Mouse (Mus musculus): Measurements from ENCODE around the gene Atp10a. TPM values are rescaled to one million over a fixed set of nuclear protein-coding genes. Genes with fewer than 3 reads are reported as not detected.

Atp10a gene
- total RNA-seq, 1 experiment from 2014 or later: 5.7 TPM

- peak; percentile 67 for ATAC-seq (replicated peaks; ENCODE audit: insufficient number of reproducible peaks, low FRiP score, low TSS enrichment, poor library complexity, severe bottlenecking)
Measured at GRCm38 (mm10) chr7:58722250-58722649, 66.3 kb downstream of the Atp10a start.

DNA sequence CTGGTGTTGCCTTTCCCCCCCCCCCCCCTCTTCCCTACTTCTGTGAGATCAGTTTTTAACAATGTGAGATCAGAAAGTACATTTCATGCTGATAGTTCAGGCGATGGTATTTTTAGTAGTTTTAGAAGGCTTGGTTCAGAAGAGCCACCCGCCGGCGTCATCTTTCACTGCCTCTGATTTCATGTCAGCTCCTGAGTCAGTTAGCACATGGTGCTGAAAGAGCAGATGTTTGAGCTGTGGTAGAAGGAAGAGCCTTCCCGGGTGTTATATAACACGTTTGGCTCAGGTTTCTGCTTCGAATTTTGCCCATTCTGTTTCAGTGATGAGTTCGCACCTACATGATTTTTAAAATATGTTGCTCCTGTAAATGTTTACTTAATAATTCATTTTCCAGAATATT is 74.2 kb downstream of the Atp10a start:
- no peak for ATAC-seq (replicated peaks; ENCODE audit: insufficient number of reproducible peaks, low FRiP score, low TSS enrichment, poor library complexity, severe bottlenecking)

DNA sequence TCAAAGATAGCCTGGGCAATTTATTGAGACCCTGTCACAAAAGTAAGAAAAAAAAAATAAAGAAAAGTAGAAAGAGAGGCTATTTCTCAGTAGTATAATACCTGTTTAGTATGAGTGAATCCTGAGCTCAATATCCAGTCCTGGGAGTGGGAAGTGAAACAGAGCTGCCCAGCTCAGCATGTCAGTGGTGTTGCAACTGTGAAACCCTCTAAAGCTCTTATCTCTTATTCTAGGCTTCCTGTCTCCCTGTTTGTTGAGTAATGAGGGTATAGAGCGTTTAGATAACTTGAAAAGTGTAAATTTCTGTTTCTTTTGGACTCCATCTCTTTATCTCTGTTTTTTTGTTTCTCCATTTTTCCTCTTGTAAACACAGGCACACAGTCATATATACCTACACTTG is 74.9 kb downstream of the Atp10a start:
- 0 out of 2 replicates have a peak, but pooled peaks have one; percentile 43 for ATAC-seq (replicated peaks; ENCODE audit: insufficient number of reproducible peaks, low FRiP score, low TSS enrichment, poor library complexity, severe bottlenecking)

DNA sequence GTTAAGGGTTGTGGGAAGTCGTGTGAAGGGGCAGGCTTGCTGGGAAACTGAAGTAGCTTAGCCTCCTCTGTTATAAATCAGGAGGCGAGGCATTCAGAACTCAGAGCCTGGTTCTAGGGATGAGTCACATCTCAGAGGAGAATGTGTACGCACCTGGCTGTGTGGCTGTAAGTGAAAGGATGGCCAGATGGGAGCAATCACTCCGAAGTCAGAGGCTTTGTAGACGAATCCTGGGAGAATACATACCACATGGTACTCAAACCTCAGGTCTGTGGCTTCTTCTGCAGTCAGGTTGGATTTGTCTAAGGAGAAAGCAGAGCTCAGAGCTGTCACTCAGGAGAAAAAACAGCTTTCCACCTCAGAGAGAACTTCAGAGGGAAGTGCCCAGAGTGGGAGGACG is 76.4 kb downstream of the Atp10a start:
- ATAC-seq (replicated peaks; ENCODE audit: insufficient number of reproducible peaks, low FRiP score, low TSS enrichment, poor library complexity, severe bottlenecking): no peak

- no peak for ATAC-seq (replicated peaks; ENCODE audit: insufficient number of reproducible peaks, low FRiP score, low TSS enrichment, poor library complexity, severe bottlenecking)
Measured at GRCm38 (mm10) chr7:58733490-58733901, 77.5 kb downstream of the Atp10a start.

GRCm38 (mm10) chr7:58736841-58737547 is 81.0 kb downstream of the Atp10a start:
- ATAC-seq (replicated peaks; ENCODE audit: insufficient number of reproducible peaks, low FRiP score, low TSS enrichment, poor library complexity, severe bottlenecking): peak; percentile 57

DNA sequence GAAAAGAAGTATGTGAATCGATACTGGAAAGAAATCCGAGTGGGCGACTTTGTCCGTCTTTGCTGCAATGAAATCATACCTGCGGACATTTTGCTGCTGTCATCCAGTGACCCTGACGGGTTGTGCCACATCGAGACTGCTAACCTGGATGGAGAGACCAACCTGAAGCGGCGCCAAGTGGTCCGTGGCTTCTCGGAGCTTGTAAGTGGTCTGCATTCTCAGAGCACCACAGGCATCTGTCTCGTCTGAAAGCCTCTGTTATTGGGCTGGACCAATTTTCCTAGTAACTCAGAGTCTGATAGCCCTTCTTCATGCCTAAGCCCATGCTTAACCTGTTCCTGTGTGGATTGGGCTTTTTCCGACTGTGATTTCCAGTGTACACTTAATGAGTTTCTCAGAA is 84.2 kb downstream of the Atp10a start:
- ATAC-seq (replicated peaks; ENCODE audit: insufficient number of reproducible peaks, low FRiP score, low TSS enrichment, poor library complexity, severe bottlenecking): no peak

GRCm38 (mm10) chr7:58740842-58741241 is 84.9 kb downstream of the Atp10a start:
- ATAC-seq (replicated peaks; ENCODE audit: insufficient number of reproducible peaks, low FRiP score, low TSS enrichment, poor library complexity, severe bottlenecking): peak; percentile 48; the same call in 1 of the 2 replicates

GRCm38 (mm10) chr7:58742009-58742408 is 86.0 kb downstream of the Atp10a start:
- ATAC-seq (replicated peaks; ENCODE audit: insufficient number of reproducible peaks, low FRiP score, low TSS enrichment, poor library complexity, severe bottlenecking): no peak

DNA sequence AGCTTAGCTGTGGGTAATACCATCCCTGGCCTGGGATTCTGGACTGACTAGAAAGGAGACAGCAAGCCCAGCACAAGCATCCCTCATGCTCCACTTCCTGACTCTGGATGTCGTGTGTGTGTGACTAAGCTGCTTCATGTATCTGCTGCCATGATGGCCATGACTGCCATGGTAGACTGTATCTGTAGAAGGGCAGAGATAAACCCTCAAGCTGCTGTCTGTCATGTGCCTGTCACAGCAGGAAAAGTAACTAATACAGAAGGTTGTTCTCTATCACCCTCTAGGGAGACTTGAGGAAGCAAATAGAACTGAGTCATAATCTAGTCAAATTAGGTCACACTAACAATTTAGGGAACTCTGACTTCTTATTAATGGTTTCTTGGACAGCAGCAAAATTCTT is 86.7 kb downstream of the Atp10a start:
- ATAC-seq (replicated peaks; ENCODE audit: insufficient number of reproducible peaks, low FRiP score, low TSS enrichment, poor library complexity, severe bottlenecking): peak; percentile 15; the same call in 1 of the 2 replicates

GRCm38 (mm10) chr7:58743362-58744320 is 87.7 kb downstream of the Atp10a start:
- no peak for ATAC-seq (replicated peaks; ENCODE audit: insufficient number of reproducible peaks, low FRiP score, low TSS enrichment, poor library complexity, severe bottlenecking)

DNA sequence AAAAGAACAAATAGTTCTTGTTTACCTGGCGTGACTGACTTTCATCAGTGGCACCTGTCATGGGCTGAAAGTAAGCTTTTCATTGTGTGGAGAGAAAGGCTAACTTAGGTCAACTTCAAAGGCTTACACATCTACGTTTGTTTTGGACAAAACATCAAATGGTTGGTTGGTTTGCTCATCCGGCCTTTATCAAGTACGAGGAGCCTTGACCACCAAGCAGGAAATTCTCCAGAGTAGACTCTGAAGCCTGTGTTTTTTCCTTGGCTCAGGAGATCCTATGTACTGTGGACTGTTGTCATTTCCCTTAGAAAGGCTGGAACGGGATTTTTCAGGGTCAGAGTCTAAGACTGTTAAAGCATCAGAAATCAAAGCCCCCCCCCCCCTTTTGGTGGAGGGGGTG is 90.9 kb downstream of the Atp10a start:
- ATAC-seq (replicated peaks; ENCODE audit: insufficient number of reproducible peaks, low FRiP score, low TSS enrichment, poor library complexity, severe bottlenecking): no peak

GRCm38 (mm10) chr7:58749904-58750612 is 94.1 kb downstream of the Atp10a start:
- ATAC-seq (replicated peaks; ENCODE audit: insufficient number of reproducible peaks, low FRiP score, low TSS enrichment, poor library complexity, severe bottlenecking): peak; percentile 74

DNA sequence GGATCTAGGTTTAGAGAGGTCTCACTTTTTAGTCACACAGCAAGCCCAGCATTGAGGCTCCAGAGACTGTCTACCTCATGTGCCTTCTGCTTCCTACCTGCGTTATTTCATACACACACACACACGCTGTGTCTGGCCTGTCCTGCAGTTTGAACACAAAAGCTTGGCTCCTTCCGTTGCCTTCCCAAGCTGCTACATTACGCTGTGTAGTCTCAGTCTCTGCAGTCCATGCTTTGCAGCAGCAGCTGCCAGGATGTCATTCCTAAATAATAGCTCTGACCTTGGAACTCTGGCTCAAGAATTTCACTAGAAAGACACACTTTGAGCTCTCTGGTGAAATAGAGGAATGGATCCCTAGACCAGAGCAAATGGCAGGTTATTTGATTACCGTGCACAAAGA is 96.1 kb downstream of the Atp10a start:
- ATAC-seq (replicated peaks; ENCODE audit: insufficient number of reproducible peaks, low FRiP score, low TSS enrichment, poor library complexity, severe bottlenecking): no peak

- no peak for ATAC-seq (replicated peaks; ENCODE audit: insufficient number of reproducible peaks, low FRiP score, low TSS enrichment, poor library complexity, severe bottlenecking)
Measured at GRCm38 (mm10) chr7:58754076-58754475, 98.1 kb downstream of the Atp10a start.

DNA sequence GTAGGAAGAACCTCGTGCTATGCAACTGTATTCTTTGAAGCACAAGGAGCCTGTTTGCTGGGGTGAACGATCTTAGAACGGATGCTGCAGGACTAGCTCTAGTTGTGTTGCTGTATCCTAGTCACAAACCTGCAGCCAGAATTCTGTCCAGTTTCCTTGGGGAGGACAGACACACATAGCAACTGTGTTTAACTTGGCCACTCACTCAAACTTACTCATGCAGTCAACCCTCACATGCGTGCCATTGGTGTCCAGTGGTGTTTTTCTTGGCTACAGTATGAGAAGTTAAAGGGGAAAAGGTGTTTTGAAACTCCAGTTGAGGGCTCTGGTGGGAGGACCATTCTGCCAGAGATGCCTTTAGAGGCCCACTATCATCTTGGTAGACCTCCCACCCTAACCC is 98.6 kb downstream of the Atp10a start:
- no peak for ATAC-seq (replicated peaks; ENCODE audit: insufficient number of reproducible peaks, low FRiP score, low TSS enrichment, poor library complexity, severe bottlenecking)

- no peak for ATAC-seq (replicated peaks; ENCODE audit: insufficient number of reproducible peaks, low FRiP score, low TSS enrichment, poor library complexity, severe bottlenecking)
Measured at GRCm38 (mm10) chr7:58755083-58755482, 99.1 kb downstream of the Atp10a start.

DNA sequence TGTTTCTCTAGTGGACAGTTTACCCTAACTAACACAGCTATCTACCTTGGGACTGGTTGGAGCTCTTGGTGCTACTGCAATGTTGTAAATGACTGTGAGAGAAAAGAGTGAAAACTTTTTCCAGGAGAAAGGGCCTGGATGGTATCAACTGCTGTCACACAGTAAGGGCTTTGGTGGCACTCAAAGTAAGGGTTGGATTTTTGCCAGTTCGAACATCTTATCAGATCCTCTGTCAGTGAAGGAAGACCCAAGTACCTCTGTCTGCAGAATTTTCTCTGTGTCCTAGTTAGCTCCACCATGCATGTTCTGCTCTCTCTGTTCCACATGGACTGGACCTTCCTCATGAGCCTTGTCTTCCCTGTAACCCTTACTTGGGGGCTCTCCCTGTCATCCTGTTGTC is 99.9 kb downstream of the Atp10a start:
- ATAC-seq (replicated peaks; ENCODE audit: insufficient number of reproducible peaks, low FRiP score, low TSS enrichment, poor library complexity, severe bottlenecking): no peak

- ATAC-seq (replicated peaks; ENCODE audit: insufficient number of reproducible peaks, low FRiP score, low TSS enrichment, poor library complexity, severe bottlenecking): no peak
Measured at GRCm38 (mm10) chr7:58757331-58757730, 101.4 kb downstream of the Atp10a start.

Data from monocyte, adult 5-6 weeks (primary cell).